Mouse (Mus musculus) hindbrain, embryonic 14.5 days (tissue): Measurements from ENCODE around the gene Mcts1. TPM values are rescaled to one million over a fixed set of nuclear protein-coding genes. Genes with fewer than 3 reads are reported as not detected.

ENCODE experiments used
- ATAC-seq: fragments of 200-750 bp; cut with Nextera tagmentation; 2 replicates; pipeline ENCODE4 v1.8.0; 2017; ENCODE audit warnings: moderate number of reproducible peaks, mild to moderate bottlenecking, moderate TSS enrichment, moderate library complexity; ENCODE audit not compliant: low FRiP score
- DNase-seq: peaks from one replicate; pipeline ENCODE4 v3.0.0-alpha.2; 2015; ENCODE audit warnings: low spot score
- H3K27ac ChIP-seq: fragments of 300-500 bp; sonication (generic); 2 replicates; pipeline ENCODE4 v1.5.1; 2014; ENCODE audit warnings: mild to moderate bottlenecking, moderate library complexity
- H3K27me3 ChIP-seq: fragments of 300-500 bp; sonication (generic); 2 replicates; pipeline ENCODE4 v1.6.1; 2014; ENCODE audit warnings: mild to moderate bottlenecking, low read length, mixed read lengths; ENCODE audit not compliant: control insufficient read depth, insufficient read depth
- H3K36me3 ChIP-seq: fragments of 300-500 bp; sonication (generic); replicated peaks from 2 replicates; pipeline ENCODE4 v1.6.1; 2014; ENCODE audit not compliant: control insufficient read depth, insufficient read depth
- H3K4me1 ChIP-seq: fragments of 300-500 bp; sonication (generic); replicated peaks from 2 replicates; pipeline ENCODE4 v1.6.1; 2014; ENCODE audit warnings: antibody characterized with exemption, low read length, mixed read lengths; ENCODE audit not compliant: control insufficient read depth, insufficient read depth
- H3K4me2 ChIP-seq: fragments of 300-500 bp; sonication (generic); replicated peaks from 2 replicates; pipeline ENCODE4 v1.6.1; 2014; ENCODE audit warnings: mild to moderate bottlenecking, moderate library complexity
- H3K4me3 ChIP-seq: fragments of 300-500 bp; sonication (generic); replicated peaks from 2 replicates; pipeline ENCODE4 v1.5.1; 2014; ENCODE audit warnings: mild to moderate bottlenecking, low read length
- H3K9ac ChIP-seq: fragments of 300-500 bp; sonication (generic); 2 replicates; pipeline ENCODE4 v1.6.1; 2014
- H3K9me3 ChIP-seq: fragments of 300-500 bp; sonication (generic); 2 replicates; pipeline ENCODE4 v1.6.1; 2016; ENCODE audit warnings: low read length; ENCODE audit not compliant: control insufficient read depth
- WGBS: fragments of 180-500 bp; shearing (Covaris S2); extraction: QIAGEN DNeasy Blood & Tissue Kit; methylation state at CpG from one replicate; pipeline ENCODE4 v1.1.7; 2014; 5-methylcytosine and 5-hydroxymethylcytosine counted together
- polyA plus RNA-seq: library from polyadenylated mRNA; unstranded; fragments of >200 nt; fragmentation: Nextera tagmentation; extraction: Ambion mirVana; gene quantifications from 2 replicates; pipeline ENCODE4 v1.2.1, GENCODE M21; 2014

Mcts1 gene
- polyA plus RNA-seq, 1 experiment from 2014 or later: 204 TPM

DNA sequence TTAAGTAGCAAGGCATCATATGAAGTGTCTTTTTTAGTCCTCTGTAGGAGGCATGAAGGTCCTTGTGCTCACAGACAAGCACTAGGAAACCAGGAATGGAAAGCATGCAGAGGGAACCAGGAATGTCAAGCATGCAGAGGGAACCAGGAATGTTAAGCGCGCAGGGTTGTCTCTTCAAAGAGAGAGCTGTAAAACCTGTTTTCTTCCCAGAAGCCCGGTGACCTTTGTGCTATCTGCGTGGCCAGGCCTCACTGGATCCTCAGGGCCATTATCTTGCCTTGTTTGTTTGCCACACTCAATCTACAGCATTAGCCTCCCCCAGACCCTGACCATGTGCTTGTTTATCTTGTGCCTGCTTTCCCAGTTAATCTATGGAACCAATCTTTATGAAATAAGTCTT is 10.6 kb upstream of the Mcts1 start:
- H3K4me2 ChIP-seq: no peak overlapping the region
- DNase-seq (no peak), ATAC-seq (no peak)
- no peaks in the 10 kb centered on the region for H3K9me3 ChIP-seq
- H3K4me3 ChIP-seq: no peak overlapping the region
- no peaks in the 10 kb centered on the region for H3K4me1 ChIP-seq
- WGBS: 48% methylated on average over 4 of the region's 4 CpGs
- H3K27me3 ChIP-seq: no peaks in the 10 kb centered on the region
- H3K27ac ChIP-seq: no peak overlapping the region
- H3K9ac ChIP-seq: no peak overlapping the region
- no peaks in the 10 kb centered on the region for H3K36me3 ChIP-seq

- Histone ChIP-seq H3K27me3 (no peaks in the 10 kb centered on the region), H3K4me3 (no peak overlapping the region), H3K9me3 (no peaks in the 10 kb centered on the region), H3K9ac (no peak overlapping the region), H3K36me3 (no peaks in the 10 kb centered on the region), H3K4me2 (no peak overlapping the region), H3K27ac (no peak overlapping the region), H3K4me1 (no peaks in the 10 kb centered on the region)
- DNase-seq (no peak), ATAC-seq (no peak)
- WGBS: 93% methylated on average over 3 of the region's 3 CpGs
Measured at GRCm38 (mm10) chrX:38591749-38592148, 8.6 kb upstream of the Mcts1 start.

GRCm38 (mm10) chrX:38593180-38593889 is 7.0 kb upstream of the Mcts1 start:
- Histone ChIP-seq H3K4me3 (no peak overlapping the region), H3K27ac (no peak overlapping the region), H3K4me1 (no peaks in the 10 kb centered on the region), H3K27me3 (no peaks in the 10 kb centered on the region), H3K4me2 (no peak overlapping the region), H3K9ac (no peak overlapping the region), H3K9me3 (no peaks in the 10 kb centered on the region), H3K36me3 (no peaks in the 10 kb centered on the region)
- DNase-seq (no peak), ATAC-seq (no peak)
- 70% methylated on average over 5 of the region's 5 CpGs for WGBS

- Histone ChIP-seq H3K9me3 (no peaks in the 10 kb centered on the region), H3K4me2 (peak overlapping the region; percentile 56), H3K27ac (peak overlapping the region; percentile 76), H3K36me3 (no peaks in the 10 kb centered on the region; the same call in 1 of the 2 replicates), H3K4me3 (peak overlapping the region; percentile 47), H3K9ac (peak overlapping the region; percentile 62), H3K27me3 (no peaks in the 10 kb centered on the region), H3K4me1 (no peaks in the 10 kb centered on the region)
- DNase-seq (peak; percentile 46), ATAC-seq (peak; percentile 84)
- WGBS: 18% methylated on average over 3 of the region's 3 CpGs
Measured at GRCm38 (mm10) chrX:38600995-38601369, 604 bp downstream of the Mcts1 start.

- H3K4me2 ChIP-seq: peak within 1 kb of the TSS; percentile 48
- H3K9me3 ChIP-seq: no peaks in the 10 kb centered on the region
- no peaks in the 10 kb centered on the region for H3K27me3 ChIP-seq
- 13% methylated on average over 41 of the region's 43 CpGs for WGBS
- H3K4me1 ChIP-seq: peaks cover 5% of the 10 kb centered on the region; the same call in 1 of the 2 replicates
- H3K4me3 ChIP-seq: peak within 1 kb of the TSS; percentile 50
- peak; percentile 99 for ATAC-seq
- no peaks in the 10 kb centered on the region for H3K36me3 ChIP-seq
- peak within 1 kb of the TSS; percentile 89 for H3K27ac ChIP-seq
- H3K9ac ChIP-seq: peak within 1 kb of the TSS; percentile 65
- DNase-seq: peak; percentile 85
Measured at GRCm38 (mm10) chrX:38634801-38635637, 34.6 kb downstream of the Mcts1 start, which contains the start of gene C1galt1c1. C1galt1c1 (minus strand) TSS chrX:38635087.

GRCm38 (mm10) chrX:38635638-38635931 is 35.2 kb downstream of the Mcts1 start:
- H3K27me3 ChIP-seq: no peaks in the 10 kb centered on the region
- peak overlapping the region; percentile 50 for H3K4me3 ChIP-seq
- H3K36me3 ChIP-seq: no peaks in the 10 kb centered on the region
- DNase-seq (no peak), ATAC-seq (no peak)
- peaks cover 5% of the 10 kb centered on the region; the same call in 1 of the 2 replicates for H3K4me1 ChIP-seq
- peak overlapping the region; percentile 47 for H3K4me2 ChIP-seq
- H3K9me3 ChIP-seq: no peaks in the 10 kb centered on the region
- peak overlapping the region; percentile 40 for H3K27ac ChIP-seq
- peak overlapping the region; percentile 32 for H3K9ac ChIP-seq

- 68% methylated on average over 4 of the region's 4 CpGs for WGBS
- ATAC-seq: no peak
- H3K9me3 ChIP-seq: no peaks in the 10 kb centered on the region
Measured at GRCm38 (mm10) chrX:38641435-38641834, 41.1 kb downstream of the Mcts1 start.

DNA sequence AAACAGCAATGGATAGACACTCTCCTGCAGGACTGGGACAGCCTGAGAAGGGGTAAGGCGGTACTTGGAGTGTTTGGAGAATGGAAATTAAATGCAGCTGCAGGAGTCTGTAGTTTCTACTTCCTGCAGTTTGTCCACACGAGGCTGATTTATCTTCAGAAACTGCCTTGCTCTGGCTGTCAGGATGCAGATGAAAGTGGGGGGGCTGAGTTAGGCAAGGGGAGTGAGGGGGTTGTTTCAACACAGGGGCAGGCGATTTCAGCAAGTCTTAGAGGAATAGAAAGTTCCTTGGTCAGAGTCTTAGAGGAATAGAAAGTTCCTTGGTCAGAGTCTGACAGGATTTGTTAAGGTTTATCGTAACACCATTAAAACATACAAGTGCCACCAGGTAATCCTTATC is 41.8 kb downstream of the Mcts1 start:
- H3K36me3 ChIP-seq: no peaks in the 10 kb centered on the region
- no peak for DNase-seq
- no peak overlapping the region for H3K4me3 ChIP-seq
- H3K9me3 ChIP-seq: no peaks in the 10 kb centered on the region
- 82% methylated on average over 4 of the region's 4 CpGs for WGBS
- H3K27me3 ChIP-seq: no peaks in the 10 kb centered on the region
- H3K9ac ChIP-seq: no peak overlapping the region
- H3K4me1 ChIP-seq: no peaks in the 10 kb centered on the region
- H3K4me2 ChIP-seq: no peak overlapping the region
- no peak overlapping the region for H3K27ac ChIP-seq
- ATAC-seq: no peak

More at GRCm38 (mm10) chrX:38641435-38641834, 41.1 kb downstream of the Mcts1 start:
- Histone ChIP-seq H3K27me3 (no peaks in the 10 kb centered on the region), H3K4me1 (no peaks in the 10 kb centered on the region), H3K36me3 (no peaks in the 10 kb centered on the region), H3K4me3 (no peak overlapping the region), H3K9ac (no peak overlapping the region), H3K4me2 (no peak overlapping the region), H3K27ac (no peak overlapping the region)
- DNase-seq: no peak

GRCm38 (mm10) chrX:38650404-38651039 is 50.1 kb downstream of the Mcts1 start:
- Histone ChIP-seq H3K27ac (no peak overlapping the region), H3K4me3 (no peak overlapping the region), H3K9me3 (0 out of 2 replicates have a peak, but pooled peaks cover 5% of the 10 kb centered on the region), H3K9ac (no peak overlapping the region), H3K4me1 (no peaks in the 10 kb centered on the region), H3K36me3 (no peaks in the 10 kb centered on the region), H3K4me2 (no peak overlapping the region), H3K27me3 (no peaks in the 10 kb centered on the region)
- ATAC-seq: no peak
- 72% methylated on average over 9 of the region's 9 CpGs for WGBS
- no peak for DNase-seq
